Mouse (Mus musculus): ENCODE results near the gene Tmem87b. TPM values are rescaled to one million over a fixed set of nuclear protein-coding genes. Genes with fewer than 3 reads are reported as not detected.

Gene Tmem87b
- polyA plus RNA-seq, 1 experiment = 4.5 TPM

- Histone ChIP-seq H3K79me3 (ENCODE audit: low read depth) (no peaks in the 10 kb centered on the region), H3ac (ENCODE audit: control insufficient read depth, insufficient read length, low read depth) (no peak overlapping the region), H3K4me3 (ENCODE audit: insufficient read depth, poor library complexity, severe bottlenecking) (no peak overlapping the region), H3K36me3 (ENCODE audit: control insufficient read depth, insufficient read depth) (peaks cover 19% of the 10 kb centered on the region), H3K27me3 (ENCODE audit: control insufficient read depth, insufficient read depth, insufficient read length) (no peaks in the 10 kb centered on the region), H3K79me2 (ENCODE audit: control insufficient read depth, insufficient read depth) (no peaks in the 10 kb centered on the region)
- TF ChIP-seq MYOG (IDR thresholded peaks at IDR 0.05; ENCODE audit: control insufficient read depth, extremely low read depth, insufficient read length) (no peak), MAX (IDR thresholded peaks at IDR 0.05) (no peak), CTCF (IDR thresholded peaks at IDR 0.05; ENCODE audit: control insufficient read depth, insufficient read depth, insufficient read length) (no peak), FOSL1 (IDR thresholded peaks at IDR 0.05; ENCODE audit: insufficient read depth, low read length, poor library complexity, severe bottlenecking) (no peak), USF1 (IDR thresholded peaks at IDR 0.05; ENCODE audit: low read depth) (no peak), CEBPB (IDR thresholded peaks at IDR 0.05; ENCODE audit: low read depth) (no peak), MYOD1 (IDR thresholded peaks at IDR 0.05; ENCODE audit: control insufficient read depth, insufficient read length, low read depth) (no peak)
These were observed 26.9 kb upstream of the Tmem87b start for GRCm38 (mm10) chr2:128790875-128791614.

GRCm38 (mm10) chr2:128793958-128794357 is 24.0 kb upstream of the Tmem87b start:
- no peaks in the 10 kb centered on the region for H3K27me3 ChIP-seq (ENCODE audit: control insufficient read depth, insufficient read depth, insufficient read length)
- no peak overlapping the region for H3K4me3 ChIP-seq (ENCODE audit: insufficient read depth, poor library complexity, severe bottlenecking)
- no peak overlapping the region for H3ac ChIP-seq (ENCODE audit: control insufficient read depth, insufficient read length, low read depth)
- H3K36me3 ChIP-seq (ENCODE audit: control insufficient read depth, insufficient read depth) = peaks cover 23% of the 10 kb centered on the region
- no peaks in the 10 kb centered on the region for H3K79me3 ChIP-seq (ENCODE audit: low read depth)
- H3K79me2 ChIP-seq (ENCODE audit: control insufficient read depth, insufficient read depth) = no peaks in the 10 kb centered on the region
- TF ChIP-seq FOSL1 (IDR thresholded peaks at IDR 0.05; ENCODE audit: insufficient read depth, low read length, poor library complexity, severe bottlenecking) = no peak
- TF ChIP-seq CTCF (IDR thresholded peaks at IDR 0.05; ENCODE audit: control insufficient read depth, insufficient read depth, insufficient read length) = no peak
- TF ChIP-seq CEBPB (IDR thresholded peaks at IDR 0.05; ENCODE audit: low read depth) = no peak
- no peak for TF ChIP-seq MAX (IDR thresholded peaks at IDR 0.05)
- no peak for TF ChIP-seq MYOG (IDR thresholded peaks at IDR 0.05; ENCODE audit: control insufficient read depth, extremely low read depth, insufficient read length)
- no peak for TF ChIP-seq MYOD1 (IDR thresholded peaks at IDR 0.05; ENCODE audit: control insufficient read depth, insufficient read length, low read depth)
- no peak for TF ChIP-seq USF1 (IDR thresholded peaks at IDR 0.05; ENCODE audit: low read depth)

- H3ac ChIP-seq (ENCODE audit: control insufficient read depth, insufficient read length, low read depth) = no peak overlapping the region
- peaks cover 38% of the 10 kb centered on the region for H3K36me3 ChIP-seq (ENCODE audit: control insufficient read depth, insufficient read depth)
- no peaks in the 10 kb centered on the region for H3K79me2 ChIP-seq (ENCODE audit: control insufficient read depth, insufficient read depth)
- no peak for TF ChIP-seq MYOG (IDR thresholded peaks at IDR 0.05; ENCODE audit: control insufficient read depth, extremely low read depth, insufficient read length)
- no peak for TF ChIP-seq MYOD1 (IDR thresholded peaks at IDR 0.05; ENCODE audit: control insufficient read depth, insufficient read length, low read depth)
- no peak for TF ChIP-seq FOSL1 (IDR thresholded peaks at IDR 0.05; ENCODE audit: insufficient read depth, low read length, poor library complexity, severe bottlenecking)
- no peak for TF ChIP-seq CEBPB (IDR thresholded peaks at IDR 0.05; ENCODE audit: low read depth)
- TF ChIP-seq USF1 (IDR thresholded peaks at IDR 0.05; ENCODE audit: low read depth) = no peak
- TF ChIP-seq CTCF (IDR thresholded peaks at IDR 0.05; ENCODE audit: control insufficient read depth, insufficient read depth, insufficient read length) = no peak
- TF ChIP-seq MAX (IDR thresholded peaks at IDR 0.05) = no peak
- no peaks in the 10 kb centered on the region for H3K27me3 ChIP-seq (ENCODE audit: control insufficient read depth, insufficient read depth, insufficient read length)
- no peak overlapping the region for H3K4me3 ChIP-seq (ENCODE audit: insufficient read depth, poor library complexity, severe bottlenecking)
- no peaks in the 10 kb centered on the region for H3K79me3 ChIP-seq (ENCODE audit: low read depth)
These were observed 21.5 kb upstream of the Tmem87b start for GRCm38 (mm10) chr2:128796463-128796862.

- Histone ChIP-seq H3K4me3 (ENCODE audit: insufficient read depth, poor library complexity, severe bottlenecking) (no peak overlapping the region), H3ac (ENCODE audit: control insufficient read depth, insufficient read length, low read depth) (no peak overlapping the region), H3K27me3 (ENCODE audit: control insufficient read depth, insufficient read depth, insufficient read length) (no peaks in the 10 kb centered on the region), H3K79me2 (ENCODE audit: control insufficient read depth, insufficient read depth) (no peaks in the 10 kb centered on the region), H3K36me3 (ENCODE audit: control insufficient read depth, insufficient read depth) (peaks cover 28% of the 10 kb centered on the region), H3K79me3 (ENCODE audit: low read depth) (no peaks in the 10 kb centered on the region)
- TF ChIP-seq CTCF (IDR thresholded peaks at IDR 0.05; ENCODE audit: control insufficient read depth, insufficient read depth, insufficient read length) = no peak
- no peak for TF ChIP-seq CEBPB (IDR thresholded peaks at IDR 0.05; ENCODE audit: low read depth)
- no peak for TF ChIP-seq FOSL1 (IDR thresholded peaks at IDR 0.05; ENCODE audit: insufficient read depth, low read length, poor library complexity, severe bottlenecking)
- no peak for TF ChIP-seq MYOG (IDR thresholded peaks at IDR 0.05; ENCODE audit: control insufficient read depth, extremely low read depth, insufficient read length)
- TF ChIP-seq MYOD1 (IDR thresholded peaks at IDR 0.05; ENCODE audit: control insufficient read depth, insufficient read length, low read depth) = no peak
- TF ChIP-seq MAX (IDR thresholded peaks at IDR 0.05) = no peak
- TF ChIP-seq USF1 (IDR thresholded peaks at IDR 0.05; ENCODE audit: low read depth) = no peak
These were observed 14.5 kb upstream of the Tmem87b start for GRCm38 (mm10) chr2:128803441-128803840.

- Histone ChIP-seq H3K79me2 (ENCODE audit: control insufficient read depth, insufficient read depth) (no peaks in the 10 kb centered on the region), H3K27me3 (ENCODE audit: control insufficient read depth, insufficient read depth, insufficient read length) (no peaks in the 10 kb centered on the region), H3K4me3 (ENCODE audit: insufficient read depth, poor library complexity, severe bottlenecking) (no peak overlapping the region), H3K79me3 (ENCODE audit: low read depth) (no peaks in the 10 kb centered on the region), H3ac (ENCODE audit: control insufficient read depth, insufficient read length, low read depth) (no peak overlapping the region), H3K36me3 (ENCODE audit: control insufficient read depth, insufficient read depth) (peaks cover 20% of the 10 kb centered on the region)
- no peak for TF ChIP-seq FOSL1 (IDR thresholded peaks at IDR 0.05; ENCODE audit: insufficient read depth, low read length, poor library complexity, severe bottlenecking)
- TF ChIP-seq CTCF (IDR thresholded peaks at IDR 0.05; ENCODE audit: control insufficient read depth, insufficient read depth, insufficient read length) = no peak
- TF ChIP-seq USF1 (IDR thresholded peaks at IDR 0.05; ENCODE audit: low read depth) = no peak
- TF ChIP-seq MYOD1 (IDR thresholded peaks at IDR 0.05; ENCODE audit: control insufficient read depth, insufficient read length, low read depth) = no peak
- TF ChIP-seq MAX (IDR thresholded peaks at IDR 0.05) = no peak
- TF ChIP-seq CEBPB (IDR thresholded peaks at IDR 0.05; ENCODE audit: low read depth) = no peak
- no peak for TF ChIP-seq MYOG (IDR thresholded peaks at IDR 0.05; ENCODE audit: control insufficient read depth, extremely low read depth, insufficient read length)
These were observed 12.6 kb upstream of the Tmem87b start for GRCm38 (mm10) chr2:128805341-128805740.

All from C2C12 (cell line).